Mouse (Mus musculus) megakaryocyte, embryonic 14.5 days (primary cell): ENCODE measurements at regions not wholly inside any gene's neighbourhood (a gene's known extent, or its start where the extent isn't known, plus 50 kb on each side); places are given as distances from the start of the nearest gene placed in this dataset.

Experiments used
- FLI1 ChIP-seq: IDR thresholded peaks from 2 replicates; pipeline ENCODE4 v1.6.1; 2012; ENCODE audit warnings: low read length, inconsistent platforms, mixed read lengths
- GATA1 ChIP-seq: IDR thresholded peaks from 3 replicates; pipeline ENCODE4 v1.6.1; 2012; ENCODE audit warnings: mixed read lengths, low read length, inconsistent platforms, borderline replicate concordance

GRCm38 (mm10) chr3:80187406-80187805 lies 303.1 kb downstream of the Fam198b start:
- TF ChIP-seq GATA1 (no peak), FLI1 (no peak)
